Mouse (Mus musculus) adrenal gland, adult (tissue): Measurements from ENCODE around the gene Klhl15.
A peak's percentile ranks its signal among the peaks of the same experiment; 100 is the strongest.

Experiments used
- DNase-seq, 2 experiments: peaks; one replicate each; pipeline ENCODE4 v3.0.0; 2022 to 2023; ENCODE audit warnings: low spot score in 1 of 2; ENCODE audit not compliant: inconsistent age in 2 of 2

Gene Klhl15

DNA sequence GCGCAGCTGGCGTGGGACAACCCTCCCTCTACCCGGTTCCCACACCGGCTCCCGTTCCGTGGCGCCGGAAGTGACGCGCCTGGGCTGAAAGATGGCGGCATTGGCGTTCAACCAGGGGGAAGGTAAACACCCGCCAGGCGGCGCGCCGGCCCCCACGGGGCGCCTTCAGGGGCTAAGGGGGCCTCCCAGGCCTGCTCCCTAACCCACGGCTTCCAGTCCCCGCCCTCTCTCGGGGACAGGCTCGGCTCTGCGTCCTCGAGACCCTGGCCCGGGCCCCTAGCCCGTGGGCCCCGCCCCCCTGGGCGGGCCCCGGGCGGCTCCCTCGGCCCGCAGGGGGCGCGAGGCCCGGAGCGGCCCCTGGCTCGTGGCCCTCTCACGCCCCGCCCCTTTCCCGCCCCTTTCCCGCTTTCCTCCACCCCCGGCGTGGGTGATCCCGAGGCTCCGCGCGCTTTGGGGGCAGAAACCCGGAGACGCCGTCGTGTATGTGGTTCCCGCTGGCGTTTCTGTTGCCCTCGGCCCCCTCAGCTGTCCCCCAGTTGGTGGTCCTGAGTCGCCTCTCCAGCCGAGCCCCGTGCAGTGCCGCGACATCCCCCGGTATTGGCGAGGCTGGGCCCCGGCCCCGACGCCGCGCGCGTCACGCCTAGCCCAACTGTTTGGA lies at the start of gene Klhl15:
Gene Klhl15 (plus strand): TSS at position 68 of the 658 bp plus-strand sequence.
- peak; percentile 89 to 96 for DNase-seq

DNA sequence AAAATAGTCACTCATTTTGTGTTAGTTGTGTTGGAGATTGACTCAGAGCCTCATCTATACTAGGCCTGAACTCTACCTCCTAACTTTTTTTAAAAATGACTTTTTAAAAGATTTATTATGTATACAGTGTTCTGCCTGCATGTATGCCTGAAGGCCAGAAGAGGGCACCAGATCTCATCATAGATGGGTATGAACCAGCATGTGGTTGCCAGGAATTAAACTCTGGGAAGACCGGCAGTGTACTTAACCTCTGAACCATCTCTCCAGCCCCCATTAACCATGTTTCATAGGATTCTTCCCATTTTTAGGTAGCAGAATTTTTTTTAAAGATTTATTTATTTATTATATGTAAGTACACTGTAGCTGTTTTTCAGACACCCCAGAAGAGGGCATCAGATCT lies 49.2 kb upstream of the Klhl15 start:
- peak in 1 of 2 experiments; percentile 54 for DNase-seq

DNA sequence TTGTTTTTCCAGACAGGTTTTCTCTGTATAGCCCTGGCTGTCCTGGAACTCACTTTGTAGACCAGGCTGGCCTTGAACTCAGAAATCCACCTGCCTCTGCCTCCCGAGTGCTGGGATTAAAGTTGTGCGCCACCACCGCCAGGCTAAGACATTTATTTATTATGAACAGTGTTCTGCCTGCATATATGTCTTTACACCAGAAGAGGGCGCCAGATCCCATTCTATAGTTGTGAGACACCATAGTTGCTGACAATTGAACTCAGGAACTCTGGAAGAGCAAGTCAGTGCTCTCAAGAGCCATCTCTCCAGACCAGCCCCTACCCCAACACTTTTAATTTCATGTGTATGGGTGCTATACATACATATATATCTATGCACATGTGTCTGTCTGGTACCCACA lies 40.5 kb upstream of the Klhl15 start:
- peak in 1 of 2 experiments; percentile 68 for DNase-seq

DNA sequence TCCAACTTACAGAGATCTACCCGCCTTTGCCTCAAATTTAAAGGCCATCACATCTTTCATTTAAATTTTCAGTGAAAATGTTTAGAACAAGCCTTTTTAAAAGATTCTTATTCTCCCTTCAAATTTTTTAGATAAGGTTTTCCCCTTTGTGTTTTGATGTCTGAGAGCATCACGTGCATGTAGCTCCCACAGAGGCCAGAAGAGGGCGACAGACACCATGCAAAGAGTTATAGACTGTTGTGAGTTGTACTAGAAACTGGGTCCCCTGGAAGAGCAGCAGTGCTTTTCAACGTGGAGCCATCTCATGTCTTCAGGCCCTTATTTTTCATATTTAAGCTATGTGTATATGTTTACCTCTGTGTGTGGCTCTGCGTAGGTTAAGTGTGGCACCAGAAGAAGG lies 36.6 kb upstream of the Klhl15 start:
- peak in 1 of 2 experiments; percentile 83 for DNase-seq

DNA sequence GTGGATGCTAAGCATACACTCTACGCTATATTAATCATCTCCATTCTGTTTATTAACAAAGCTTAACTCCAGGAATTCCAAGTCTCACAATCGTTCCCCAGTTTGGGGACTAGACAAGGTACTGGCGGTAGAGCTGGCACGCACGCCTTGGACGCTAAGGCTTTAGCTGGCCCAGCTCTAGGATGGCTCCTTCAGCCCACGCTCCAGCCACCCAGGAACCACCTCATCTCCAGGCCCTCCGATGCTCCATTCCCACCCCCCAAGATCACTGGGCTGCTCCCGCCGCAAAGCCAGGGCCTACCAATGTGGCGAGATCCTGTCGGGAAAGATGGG lies 22.2 kb upstream of the Klhl15 start:
- no peak for DNase-seq

DNA sequence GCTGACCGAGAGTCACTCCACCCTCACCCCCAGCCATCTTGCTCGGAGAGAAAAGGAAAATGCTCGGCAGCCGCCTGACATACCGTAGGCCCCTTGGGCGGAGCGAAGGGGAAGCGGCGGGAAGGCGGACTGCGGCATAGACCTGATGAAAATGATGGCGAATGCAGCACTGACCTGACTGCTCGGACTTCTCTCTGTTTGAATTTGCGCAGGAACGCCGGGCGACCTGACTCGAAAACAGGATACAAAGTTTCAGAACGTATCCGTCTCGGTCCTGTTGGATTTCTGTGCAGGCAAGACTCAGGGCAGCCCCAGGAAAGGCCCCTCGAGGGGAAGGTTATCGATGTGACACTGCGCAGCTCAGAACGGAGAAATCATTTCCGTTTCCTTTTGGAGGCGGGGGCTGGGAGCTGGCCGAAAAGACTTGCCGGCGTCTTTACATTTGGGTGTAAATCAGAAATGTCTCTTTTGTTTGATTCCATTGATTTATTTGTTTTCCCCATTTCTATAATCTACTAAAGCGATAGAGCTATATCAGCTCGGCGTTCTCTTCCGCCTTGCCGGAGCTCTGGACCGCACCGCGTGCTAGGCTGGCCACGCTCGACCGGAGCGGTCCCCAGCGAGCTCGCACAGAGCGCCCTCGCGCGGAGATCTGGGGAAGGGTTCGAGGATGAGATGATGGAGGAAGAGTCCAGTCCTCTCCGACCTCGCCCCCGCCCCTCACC lies 21.6 kb upstream of the Klhl15 start, which contains the start of gene Eif2s3x:
Gene Eif2s3x (minus strand): TSS at position 266 of the 725 bp plus-strand sequence.
- peak; percentile 85 to 98 for DNase-seq

DNA sequence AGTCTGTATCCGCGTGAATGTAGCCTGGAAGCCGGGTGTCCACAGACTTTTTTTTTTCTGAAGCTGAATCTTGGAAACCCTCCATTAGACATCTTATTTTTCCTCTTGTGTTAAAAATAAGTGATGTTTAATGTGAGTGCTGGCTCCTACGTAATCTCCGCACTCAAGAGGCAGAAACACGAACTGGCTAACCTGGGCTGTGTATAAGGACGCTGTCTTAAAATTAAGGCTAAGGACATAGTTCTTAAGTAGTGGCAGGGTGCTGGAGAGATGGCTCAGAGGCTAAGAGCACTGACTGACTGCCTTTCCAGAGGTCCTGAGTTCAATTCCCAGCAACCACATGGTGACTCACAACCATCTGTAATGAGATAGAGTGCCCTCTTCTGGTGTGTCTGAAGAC lies 21.0 kb upstream of the Klhl15 start:
- DNase-seq = no peak

DNA sequence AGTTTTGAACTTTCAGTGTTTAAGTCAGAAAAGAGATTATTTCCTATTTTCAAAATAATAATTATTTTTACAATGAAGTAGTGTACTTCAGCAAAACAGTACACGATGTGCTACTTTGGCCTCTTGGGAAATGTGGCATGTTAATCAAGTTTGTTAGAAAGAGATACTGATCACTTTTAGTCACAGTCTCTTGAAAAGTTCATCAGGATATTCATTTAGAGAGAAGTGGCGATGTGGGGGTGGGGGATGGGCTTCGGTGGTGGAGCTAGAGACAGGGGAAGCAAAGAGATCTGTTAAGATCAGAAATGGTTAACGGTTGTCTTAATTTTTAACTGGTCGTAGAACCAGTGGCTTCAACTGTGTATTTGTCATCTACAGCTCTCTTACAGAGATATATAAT lies 967 bp upstream of the Klhl15 start:
- no peak for DNase-seq

DNA sequence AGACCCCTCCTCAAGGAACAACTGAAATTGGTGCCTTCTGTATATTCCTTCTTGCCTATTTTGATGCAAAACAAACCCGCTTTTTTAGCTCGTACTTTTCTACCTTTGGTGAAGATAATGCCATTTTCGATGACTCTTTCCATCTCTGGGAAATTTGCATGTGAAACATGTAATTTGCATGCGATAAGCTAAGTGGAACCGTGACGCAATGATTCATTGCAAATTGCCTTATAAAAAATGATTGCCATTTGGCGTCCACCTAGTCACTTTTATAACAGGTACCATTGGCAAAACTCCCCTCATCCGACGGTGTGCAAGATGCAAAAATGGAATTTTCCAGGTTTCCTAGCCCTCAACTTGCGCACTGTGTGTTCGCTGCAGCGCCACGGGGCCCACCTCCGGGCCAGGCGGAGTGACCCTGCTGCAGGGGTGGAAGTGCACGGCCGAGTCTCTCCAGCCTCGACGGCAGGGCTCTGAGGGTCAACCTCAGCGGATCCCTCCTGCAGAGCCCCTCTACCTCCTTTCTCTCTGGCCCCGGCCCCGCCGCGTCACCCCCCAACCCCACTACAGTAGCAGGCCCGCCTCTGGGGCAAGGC lies 365 bp upstream of the Klhl15 start:
- DNase-seq = no peak

DNA sequence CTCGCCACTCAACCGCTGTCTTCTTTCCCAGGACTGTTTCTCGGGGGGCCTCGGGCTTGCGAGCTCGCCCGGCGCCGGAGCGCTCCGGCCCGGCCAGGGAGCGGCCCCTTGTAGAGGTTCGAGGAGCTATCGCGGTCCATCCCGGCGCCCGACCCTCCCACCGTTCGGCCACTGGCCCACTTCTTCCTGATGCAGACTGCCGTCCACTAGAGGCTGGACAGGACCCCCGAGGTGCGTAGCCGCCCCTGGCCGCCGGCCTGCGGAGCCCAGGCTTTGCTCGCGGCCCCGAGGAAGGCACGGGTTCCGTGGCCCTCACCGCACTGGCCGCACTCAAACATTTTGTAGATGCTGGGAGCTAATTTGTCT lies 774 bp downstream of the Klhl15 start:
- DNase-seq = peak in 1 of 2 experiments; percentile 59

DNA sequence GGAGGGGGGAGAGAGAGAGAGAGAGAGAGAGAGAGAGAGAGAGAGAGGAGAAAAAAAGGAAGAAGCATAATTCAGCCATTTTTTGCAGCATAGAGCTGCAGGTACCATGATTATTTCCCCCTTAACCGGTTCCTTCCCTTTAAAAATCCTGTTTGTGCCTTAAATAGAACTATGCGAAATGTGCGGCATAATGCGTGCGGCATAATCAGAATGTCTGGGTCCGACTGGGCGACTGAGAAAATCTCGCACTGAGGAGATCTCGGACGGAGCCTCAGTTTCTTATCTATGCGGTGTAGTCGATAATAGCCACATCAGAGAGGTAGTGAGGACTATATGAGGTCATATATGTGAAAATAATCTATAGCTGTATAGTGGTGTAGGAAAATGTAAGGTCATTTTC lies 1.2 kb downstream of the Klhl15 start:
- peak in 1 of 2 experiments; percentile 46 for DNase-seq

DNA sequence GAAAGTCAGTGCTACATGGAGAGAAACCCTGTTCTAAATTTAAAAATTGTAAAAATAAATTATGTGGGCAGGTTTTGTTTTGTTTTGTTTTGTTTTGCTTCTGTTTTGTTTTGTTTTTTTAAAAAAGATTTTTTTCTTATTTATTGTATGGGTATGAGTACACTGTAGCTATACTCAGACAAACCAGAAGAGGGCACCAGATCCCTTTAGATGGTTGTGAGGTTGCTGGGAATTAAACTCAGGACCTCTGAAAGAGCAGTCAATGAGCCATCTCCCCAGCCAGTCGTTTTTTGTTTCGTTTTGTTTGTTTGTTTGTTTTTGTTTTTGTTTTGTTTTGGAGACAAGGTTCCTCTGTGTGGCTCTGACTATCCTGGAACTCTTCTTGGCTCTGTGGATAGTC lies 54.5 kb downstream of the Klhl15 start:
- peak; percentile 15 to 81 for DNase-seq

DNA sequence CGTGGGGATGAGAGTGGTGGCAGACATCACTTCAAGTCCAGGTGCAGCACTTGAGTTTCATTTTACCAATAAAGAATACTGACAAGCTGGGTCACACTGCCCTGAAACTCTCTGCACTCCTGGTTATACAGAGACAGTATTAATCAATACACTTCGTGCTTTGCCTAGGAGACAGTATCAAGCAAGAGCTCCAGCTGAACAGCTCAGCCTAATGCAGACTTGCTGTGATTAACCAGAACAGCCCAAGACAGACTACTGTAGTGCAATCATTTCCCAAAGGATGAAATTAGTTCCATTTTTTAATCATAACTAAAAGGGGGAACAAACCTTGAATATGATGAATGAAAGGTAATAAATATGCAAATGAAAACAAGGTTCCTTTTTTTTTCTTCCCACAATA lies 68.5 kb downstream of the Klhl15 start:
- DNase-seq = no peak

DNA sequence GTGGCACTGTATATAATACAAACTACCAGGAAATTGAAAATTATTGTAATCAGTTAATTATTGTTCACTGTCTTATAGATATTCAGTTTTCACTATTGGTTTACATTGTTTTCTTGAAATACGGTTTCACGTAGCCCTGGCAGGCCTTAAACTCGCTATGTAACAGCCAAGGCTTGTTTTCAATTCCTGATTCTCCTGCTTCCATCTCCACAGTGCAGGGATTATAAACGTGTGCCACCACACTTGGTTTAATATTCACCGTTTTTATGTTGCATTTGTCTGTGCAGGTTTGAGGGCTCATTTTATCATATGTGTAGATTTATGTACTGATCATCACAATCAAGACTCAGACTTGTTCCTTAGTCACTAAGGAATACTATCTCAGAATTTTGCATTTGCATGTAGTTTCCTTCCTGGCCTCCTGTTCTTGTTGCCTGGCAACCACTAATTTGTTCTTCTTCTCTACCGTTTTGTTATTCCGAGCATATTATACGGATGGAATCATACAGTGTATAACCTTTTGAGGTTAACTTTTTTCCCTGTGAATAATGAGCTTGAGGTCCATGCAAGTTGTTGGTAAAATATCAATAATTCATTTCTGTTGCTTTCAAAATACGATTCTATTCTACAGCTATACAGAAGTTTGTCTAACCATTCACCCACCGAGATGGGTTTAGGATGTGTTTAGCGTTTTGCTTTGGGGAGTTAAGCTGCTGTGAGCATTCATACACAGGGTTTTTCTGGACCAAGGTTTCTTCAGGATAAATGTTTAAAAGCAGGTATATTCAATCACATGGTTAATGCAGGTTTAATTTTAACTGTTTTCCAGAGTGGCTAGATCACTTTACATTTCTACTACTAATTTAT lies 86.9 kb downstream of the Klhl15 start:
- DNase-seq = no peak
